Mouse (Mus musculus) ovary, adult 18-20 months (tissue): ENCODE measurements around the gene Kcnj4.

ENCODE experiments used
- DNase-seq: peaks from one replicate; pipeline ENCODE4 v3.0.0; 2022; ENCODE audit warnings: low spot score, mixed read lengths

Gene Kcnj4

DNA sequence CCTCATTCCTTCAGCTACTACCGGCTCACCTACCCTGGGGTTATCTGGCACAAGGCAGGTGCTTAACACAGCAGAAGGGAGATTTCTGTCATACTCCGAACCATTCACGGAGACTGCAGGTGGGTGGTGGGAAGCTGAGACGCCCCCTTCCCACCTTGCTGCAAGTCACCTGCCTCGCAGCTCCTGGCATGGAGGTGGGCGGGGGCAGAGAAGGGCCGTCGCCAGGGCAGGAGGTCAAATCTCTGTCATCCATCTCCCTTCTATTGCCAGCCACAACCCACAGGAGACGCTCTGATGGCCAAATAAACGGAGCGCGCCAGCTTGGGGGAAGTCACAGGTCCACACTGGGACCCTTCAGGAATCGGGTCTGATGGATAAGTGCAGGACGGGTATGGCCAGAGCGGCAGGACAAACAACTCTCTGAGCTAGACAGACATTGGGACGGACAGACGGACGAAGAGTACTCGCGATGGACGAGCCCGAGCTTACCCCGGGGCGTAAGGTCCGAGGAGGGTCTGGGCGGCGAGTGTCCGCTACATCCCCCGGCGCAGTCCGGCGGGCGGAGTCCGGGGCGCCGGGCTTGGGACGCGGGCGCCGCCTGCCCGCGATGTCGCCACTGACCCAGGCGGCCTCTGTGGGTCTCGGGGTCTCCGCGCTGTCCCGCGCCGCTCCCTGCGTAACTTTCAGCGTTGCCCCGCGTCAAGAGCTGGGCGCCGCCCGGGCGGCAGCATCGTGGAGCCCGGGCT is at the start of gene Kcnj4:
TSS of gene Kcnj4 (minus strand) at position 535 of the 746 bp plus-strand sequence.
- no peak for DNase-seq

GRCm38 (mm10) chr15:79552566-79552965 is 47.5 kb upstream of the Kcnj4 start:
- DNase-seq = no peak

DNA sequence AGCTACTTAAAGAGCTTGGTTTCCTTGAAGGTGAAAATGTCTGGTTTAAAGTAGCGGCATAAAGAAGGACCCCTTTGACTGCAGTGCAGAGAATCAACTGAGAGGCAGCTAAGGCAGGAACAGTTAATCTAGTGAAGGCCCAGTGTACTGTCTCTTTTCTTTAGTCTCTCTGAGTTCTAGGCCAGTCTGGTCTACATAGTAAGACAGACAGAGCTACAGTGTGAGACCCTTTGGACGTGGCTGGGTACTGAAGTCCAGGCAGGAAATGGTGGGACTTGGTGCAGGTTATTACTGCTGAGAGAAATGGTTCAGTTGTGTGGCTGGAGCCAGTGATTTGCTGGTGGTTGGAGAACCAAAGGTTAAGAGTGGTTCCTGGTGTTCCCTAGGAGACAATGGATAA is 43.2 kb upstream of the Kcnj4 start:
- DNase-seq = no peak

GRCm38 (mm10) chr15:79547289-79547820 is 42.3 kb upstream of the Kcnj4 start:
- DNase-seq = no peak

GRCm38 (mm10) chr15:79546410-79547288 is 41.6 kb upstream of the Kcnj4 start, which contains the start of gene Ddx17:
TSS of gene Ddx17 (minus strand) at chr15:79546741.
- DNase-seq = peak; percentile 94

DNA sequence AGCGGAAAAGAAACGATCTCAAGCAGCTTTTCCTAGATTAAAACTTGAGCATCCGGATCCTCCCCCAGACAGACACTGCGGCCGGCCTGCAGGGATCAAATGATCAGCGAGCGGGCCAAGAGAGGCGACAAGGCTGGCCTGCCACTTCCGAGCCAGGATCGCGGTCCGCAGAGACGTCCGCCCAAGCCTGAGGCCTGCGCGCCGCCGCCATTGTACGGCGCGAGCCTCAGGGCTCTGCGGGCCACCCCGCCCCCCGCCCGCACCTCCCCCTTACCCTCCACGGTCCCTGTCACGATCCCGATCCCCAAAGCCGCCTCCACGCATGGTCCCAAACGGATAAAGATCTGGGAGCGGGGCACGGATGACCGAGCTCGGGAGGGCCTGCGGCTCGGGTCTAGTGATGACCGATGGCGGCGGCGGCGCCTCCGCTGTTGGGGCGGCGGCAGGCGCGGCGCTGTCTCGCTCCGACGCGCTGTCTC is 40.9 kb upstream of the Kcnj4 start:
- DNase-seq = peak; percentile 50

- no peak for DNase-seq
These were observed 40.5 kb upstream of the Kcnj4 start for GRCm38 (mm10) chr15:79545496-79545895.

DNA sequence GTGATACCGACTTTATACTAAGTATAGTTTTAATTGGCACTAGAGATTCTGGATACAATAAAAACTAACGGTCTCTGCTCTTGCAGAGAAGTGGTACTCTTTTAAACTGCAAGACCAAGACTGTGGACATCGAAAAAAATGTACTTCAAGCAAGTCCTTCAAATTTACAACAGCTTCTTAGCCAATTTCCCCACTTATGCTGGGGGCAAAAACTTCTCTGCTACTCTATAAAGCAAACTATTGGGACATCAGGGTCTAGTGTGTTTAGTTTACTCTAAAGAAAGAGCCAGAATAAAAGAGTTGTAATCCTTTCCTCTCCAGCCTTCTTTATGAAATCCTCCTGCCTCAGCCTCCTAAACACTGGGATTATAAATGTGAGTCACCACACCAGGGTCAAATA is 38.9 kb upstream of the Kcnj4 start:
- DNase-seq = no peak

DNA sequence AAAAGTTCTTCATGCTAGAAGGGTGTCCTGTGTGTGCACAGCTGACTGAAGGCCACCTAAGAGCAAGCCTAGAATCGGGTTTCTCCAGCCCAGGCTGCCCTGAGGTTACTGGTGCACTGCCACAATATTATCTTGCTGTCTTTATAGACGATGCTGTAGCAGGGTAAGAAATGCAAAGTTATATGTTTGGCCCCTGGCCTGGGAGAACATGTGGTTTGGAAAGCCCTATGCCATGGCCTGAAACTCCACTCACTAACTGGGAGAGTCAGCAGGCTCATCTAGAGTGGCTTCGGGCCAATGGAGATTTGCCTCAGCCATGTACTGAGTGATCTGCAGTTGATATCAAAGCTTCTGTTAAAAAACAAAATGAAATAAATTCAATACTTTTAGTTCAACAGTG is 28.8 kb upstream of the Kcnj4 start:
- DNase-seq = no peak

DNA sequence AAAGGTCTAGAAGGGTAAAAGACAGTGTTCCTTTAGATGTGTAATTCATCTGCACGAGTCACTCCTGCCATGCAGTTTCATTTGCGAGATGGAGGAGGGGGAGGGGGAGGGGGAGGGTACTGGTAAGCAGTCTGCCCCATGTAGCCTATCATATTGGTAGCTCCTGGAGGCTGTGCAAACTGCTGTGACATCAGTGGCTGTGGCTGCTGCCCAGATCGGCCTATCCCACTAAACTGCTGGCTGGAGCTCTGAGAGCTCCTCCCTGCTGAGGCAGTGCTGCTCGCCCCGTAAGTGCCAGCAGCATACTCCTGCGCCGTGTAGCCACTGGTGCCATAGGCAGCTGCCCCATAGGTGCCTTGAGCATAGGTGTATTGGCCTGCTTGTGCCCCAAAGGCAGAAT is 24.9 kb upstream of the Kcnj4 start:
- no peak for DNase-seq

GRCm38 (mm10) chr15:79527991-79528639 is 23.1 kb upstream of the Kcnj4 start:
- no peak for DNase-seq

- DNase-seq = no peak
These were observed 22.2 kb upstream of the Kcnj4 start for GRCm38 (mm10) chr15:79527192-79527591.

GRCm38 (mm10) chr15:79525979-79526768 is 21.1 kb upstream of the Kcnj4 start:
- DNase-seq = no peak

- no peak for DNase-seq
These were observed 20.5 kb upstream of the Kcnj4 start for GRCm38 (mm10) chr15:79525564-79525963.

GRCm38 (mm10) chr15:79519400-79520220 is 14.6 kb upstream of the Kcnj4 start:
- DNase-seq = no peak

- no peak for DNase-seq
These were observed 13.5 kb upstream of the Kcnj4 start for GRCm38 (mm10) chr15:79518571-79518970.

- no peak for DNase-seq
These were observed 12.7 kb upstream of the Kcnj4 start for GRCm38 (mm10) chr15:79517710-79518109.

DNA sequence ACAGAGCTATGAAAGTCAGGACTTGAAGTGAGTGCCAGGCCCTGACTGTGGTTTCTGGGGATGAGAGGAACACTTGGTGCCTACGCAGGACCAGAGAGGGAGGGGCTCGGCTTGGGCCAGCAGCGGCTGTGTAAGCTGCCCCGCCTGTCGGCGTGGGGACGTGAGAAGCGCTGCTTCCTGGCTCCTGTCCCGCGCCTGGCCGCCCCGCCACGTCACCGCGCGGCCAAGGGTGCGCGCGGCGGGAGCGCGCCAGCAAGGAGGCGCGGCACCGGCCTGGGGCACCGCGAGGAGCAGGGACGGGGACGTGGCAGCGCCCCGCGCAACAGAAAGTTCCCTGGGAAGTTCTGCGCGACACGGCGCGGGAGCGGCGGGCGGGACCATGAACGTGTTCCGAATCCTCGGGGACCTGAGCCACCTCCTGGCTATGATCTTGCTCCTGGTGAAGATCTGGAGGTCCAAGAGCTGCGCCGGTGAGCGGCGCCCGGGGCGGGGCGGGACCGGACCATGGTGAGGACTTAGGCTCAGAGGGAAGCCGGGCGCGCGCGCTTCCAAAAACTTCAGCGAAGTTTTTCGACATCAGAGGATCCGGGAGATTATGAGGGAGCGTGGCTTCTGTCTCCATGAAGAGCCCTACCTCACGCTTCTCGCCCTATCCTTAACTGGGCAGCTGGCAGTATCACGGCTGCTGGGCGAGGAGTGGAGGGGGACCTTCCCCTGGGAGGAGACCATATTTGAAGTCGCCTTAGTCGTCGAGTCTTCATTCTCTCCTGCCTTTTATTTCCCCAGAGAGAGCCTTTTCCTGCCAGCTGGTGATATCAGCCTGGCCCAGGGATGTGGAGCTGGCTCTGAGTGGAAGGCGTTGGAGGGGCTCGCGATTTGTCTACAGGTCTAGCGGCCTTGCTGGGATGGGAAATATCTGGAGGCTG is 11.4 kb upstream of the Kcnj4 start, which contains the start of gene Kdelr3:
TSS of gene Kdelr3 (plus strand) at position 241 of the 926 bp plus-strand sequence.
- peak; percentile 67 for DNase-seq

DNA sequence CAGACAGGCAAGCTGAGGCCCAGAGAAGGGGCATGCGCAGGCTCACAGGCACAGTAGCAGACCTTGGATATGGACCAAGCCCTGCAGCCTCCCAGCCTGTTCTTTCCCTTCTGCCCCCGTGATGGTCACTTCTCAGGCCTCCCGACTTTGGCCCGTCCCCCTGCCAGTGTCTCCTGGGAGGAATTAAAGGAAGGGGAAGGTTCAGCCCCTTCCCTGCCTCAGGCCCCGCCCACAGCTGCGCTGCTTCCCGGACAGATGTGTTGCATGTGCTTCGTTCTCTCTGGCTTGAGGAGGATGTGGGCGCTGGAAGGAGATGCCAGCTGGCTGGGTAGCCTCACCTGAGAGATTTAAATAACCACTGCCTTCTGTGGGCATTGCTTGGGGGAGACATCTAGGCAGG is 8.9 kb upstream of the Kcnj4 start:
- DNase-seq = no peak
